Mouse (Mus musculus) kidney, embryonic 16.5 days (tissue): Measurements from ENCODE around the gene Ism2. TPM values are rescaled to one million over a fixed set of nuclear protein-coding genes. Genes with fewer than 3 reads are reported as not detected.

Source experiments
- ATAC-seq: fragments of 200-750 bp; cut with Nextera tagmentation; 2 replicates; pipeline ENCODE4 v1.8.0; 2017; ENCODE audit warnings: moderate TSS enrichment; ENCODE audit not compliant: low FRiP score, low TSS enrichment
- H3K27ac ChIP-seq: fragments of 300-500 bp; sonication (generic); 2 replicates; pipeline ENCODE4 v1.5.1; 2014; ENCODE audit warnings: low read length
- H3K27me3 ChIP-seq: fragments of 300-500 bp; sonication (generic); 2 replicates; pipeline ENCODE4 v1.6.1; 2014; ENCODE audit warnings: low read length, control low read depth, mixed read lengths; ENCODE audit not compliant: insufficient read depth
- H3K36me3 ChIP-seq: fragments of 300-500 bp; sonication (generic); 2 replicates; pipeline ENCODE4 v1.6.1; 2014; ENCODE audit warnings: low read length, control low read depth, mixed read lengths; ENCODE audit not compliant: insufficient read depth
- H3K4me1 ChIP-seq: fragments of 300-500 bp; sonication (generic); 2 replicates; pipeline ENCODE4 v1.6.1; 2014; ENCODE audit warnings: low read length, control low read depth, mixed read lengths; ENCODE audit not compliant: insufficient read depth
- H3K4me2 ChIP-seq: fragments of 300-500 bp; sonication (generic); replicated peaks from 2 replicates; pipeline ENCODE4 v1.6.1; 2014; ENCODE audit warnings: low read depth, low read length
- H3K4me3 ChIP-seq: fragments of 300-500 bp; sonication (generic); 2 replicates; pipeline ENCODE4 v1.5.1; 2014; ENCODE audit warnings: mild to moderate bottlenecking, low read length
- H3K9ac ChIP-seq: fragments of 300-500 bp; sonication (generic); replicated peaks from 2 replicates; pipeline ENCODE4 v1.6.1; 2014; ENCODE audit warnings: low read length
- H3K9me3 ChIP-seq: fragments of 300-500 bp; sonication (generic); 2 replicates; pipeline ENCODE4 v1.6.1; 2016; ENCODE audit warnings: low read length, control low read depth
- WGBS: fragments of 180-500 bp; shearing (Covaris S2); extraction: QIAGEN DNeasy Blood & Tissue Kit; methylation state at CpG from one replicate; pipeline ENCODE4 v1.1.7; 2014; 5-methylcytosine and 5-hydroxymethylcytosine counted together
- microRNA-seq: library from miRNA; unstranded; fragments of <30 nt; microRNA quantifications from one replicate; pipeline ENCODE4, GENCODE M21; 2016
- polyA plus RNA-seq: library from polyadenylated mRNA; unstranded; fragments of >200 nt; fragmentation: Nextera tagmentation; extraction: Ambion mirVana; gene quantifications from 2 replicates; pipeline ENCODE4 v1.2.1, GENCODE M21; 2015

Ism2 gene
- polyA plus RNA-seq, 1 experiment from 2014 or later, result 1.0 TPM

- no peaks in the 10 kb centered on the region for H3K9me3 ChIP-seq
- no peaks in the 10 kb centered on the region for H3K27me3 ChIP-seq
- ATAC-seq, result no peak
- H3K4me2 ChIP-seq, result no peak overlapping the region
- H3K36me3 ChIP-seq, result peaks cover 68% of the 10 kb centered on the region
- no peak overlapping the region for H3K27ac ChIP-seq
- H3K4me3 ChIP-seq, result no peak overlapping the region
- WGBS, result over 99% methylated on average over 5 of the region's 5 CpGs
- H3K9ac ChIP-seq, result no peak overlapping the region
- H3K4me1 ChIP-seq, result no peaks in the 10 kb centered on the region
These were observed 42.9 kb downstream of the Ism2 start for GRCm38 (mm10) chr12:87256629-87257028.

GRCm38 (mm10) chr12:87253878-87254277 is 45.6 kb downstream of the Ism2 start:
- no peak for ATAC-seq

GRCm38 (mm10) chr12:87250161-87250560 is 49.3 kb downstream of the Ism2 start:
- no peak overlapping the region for H3K9ac ChIP-seq
- H3K27me3 ChIP-seq, result no peaks in the 10 kb centered on the region
- WGBS, result 95% methylated on average over 6 of the region's 6 CpGs
- no peaks in the 10 kb centered on the region for H3K4me1 ChIP-seq
- no peak for ATAC-seq
- H3K4me2 ChIP-seq, result no peak overlapping the region
- no peak overlapping the region for H3K4me3 ChIP-seq
- H3K36me3 ChIP-seq, result peaks cover 74% of the 10 kb centered on the region
- H3K9me3 ChIP-seq, result no peaks in the 10 kb centered on the region
- no peak overlapping the region for H3K27ac ChIP-seq

More at GRCm38 (mm10) chr12:87253878-87254277, 45.6 kb downstream of the Ism2 start:
- Histone ChIP-seq H3K9me3 (no peaks in the 10 kb centered on the region), H3K36me3 (peaks cover 77% of the 10 kb centered on the region), H3K9ac (no peak overlapping the region), H3K27ac (no peak overlapping the region), H3K4me2 (no peak overlapping the region), H3K4me3 (no peak overlapping the region), H3K27me3 (no peaks in the 10 kb centered on the region), H3K4me1 (no peaks in the 10 kb centered on the region)
- 93% methylated on average over 6 of the region's 6 CpGs for whole genome bisulfite sequencing

GRCm38 (mm10) chr12:87238632-87239031 is 60.9 kb downstream of the Ism2 start, which contains the start of gene Noxred1:
Gene Noxred1, minus strand, starts transcription at chr12:87238732.
- H3K36me3 ChIP-seq, result peaks cover 45% of the 10 kb centered on the region
- 96% methylated on average over 1 of the region's 1 CpGs for WGBS
- H3K27me3 ChIP-seq, result no peaks in the 10 kb centered on the region
- ATAC-seq, result no peak
- H3K27ac ChIP-seq, result no peak within 1 kb of the TSS
- no peak within 1 kb of the TSS for H3K4me2 ChIP-seq
- no peaks in the 10 kb centered on the region for H3K4me1 ChIP-seq
- H3K9ac ChIP-seq, result no peak within 1 kb of the TSS
- H3K9me3 ChIP-seq, result no peaks in the 10 kb centered on the region
- H3K4me3 ChIP-seq, result no peak within 1 kb of the TSS

- 85% methylated on average over 5 of the region's 5 CpGs for WGBS
These were observed 62.5 kb downstream of the Ism2 start for GRCm38 (mm10) chr12:87236882-87237483.

GRCm38 (mm10) chr12:87230379-87230895 is 69.1 kb downstream of the Ism2 start:
- Histone ChIP-seq H3K27ac (no peak overlapping the region), H3K4me3 (no peak overlapping the region), H3K9ac (no peak overlapping the region), H3K36me3 (no peaks in the 10 kb centered on the region), H3K9me3 (no peaks in the 10 kb centered on the region), H3K27me3 (no peaks in the 10 kb centered on the region), H3K4me1 (no peaks in the 10 kb centered on the region), H3K4me2 (no peak overlapping the region)
- ATAC-seq, result no peak

More at GRCm38 (mm10) chr12:87236882-87237483, 62.5 kb downstream of the Ism2 start:
- ATAC-seq, result no peak
- Histone ChIP-seq H3K27me3 (no peaks in the 10 kb centered on the region), H3K4me1 (no peaks in the 10 kb centered on the region), H3K9ac (no peak overlapping the region), H3K36me3 (peaks cover 37% of the 10 kb centered on the region), H3K9me3 (no peaks in the 10 kb centered on the region), H3K27ac (no peak overlapping the region), H3K4me2 (no peak overlapping the region), H3K4me3 (no peak overlapping the region)

- Histone ChIP-seq H3K4me1 (no peaks in the 10 kb centered on the region), H3K27ac (no peak overlapping the region), H3K36me3 (no peaks in the 10 kb centered on the region), H3K4me2 (no peak overlapping the region), H3K4me3 (no peak overlapping the region), H3K9me3 (no peaks in the 10 kb centered on the region), H3K27me3 (no peaks in the 10 kb centered on the region), H3K9ac (no peak overlapping the region)
- no peak for ATAC-seq
- WGBS, result 82% methylated on average over 2 of the region's 2 CpGs
These were observed 69.9 kb downstream of the Ism2 start for GRCm38 (mm10) chr12:87229633-87230032.

Small RNA genes lying within 50 kb of the gene (microRNA-seq; reads per million reads assigned to microRNA genes)
- gene Gm47293, result not detected

Other genes starting within 250 kb of the Ism2 start
- 0.35 and 0.73 TPM in 2 replicates for gene Ngb, start 197.2 kb downstream of the Ism2 start, polyA plus RNA-seq
- gene Gstz1, start 152.5 kb downstream of the Ism2 start, polyA plus RNA-seq, result 59.8 and 60.4 TPM in 2 replicates
- 20.3 and 20.7 TPM in 2 replicates for gene Pomt2, start 151.7 kb downstream of the Ism2 start, polyA plus RNA-seq
- gene Samd15, start 100.0 kb downstream of the Ism2 start, polyA plus RNA-seq, result 0.66 and 1.2 TPM in 2 replicates
- 2.0 and 2.5 TPM in 2 replicates for gene Tmed8, start 99.3 kb downstream of the Ism2 start, polyA plus RNA-seq
- gene Noxred1, start 61.0 kb downstream of the Ism2 start, polyA plus RNA-seq, result 0.60 and 0.67 TPM in 2 replicates
- gene Vipas39, start 33.4 kb downstream of the Ism2 start, polyA plus RNA-seq, result 52.2 and 53.7 TPM in 2 replicates
- 246 and 248 TPM in 2 replicates for gene Ahsa1, start 33.2 kb downstream of the Ism2 start, polyA plus RNA-seq
- gene Sptlc2, start 88.7 kb upstream of the Ism2 start, polyA plus RNA-seq, result 84.9 and 86.9 TPM in 2 replicates
- gene Slirp, start 144.2 kb upstream of the Ism2 start, polyA plus RNA-seq, result 252 and 265 TPM in 2 replicates
- 59.8 and 63.9 TPM in 2 replicates for gene Alkbh1, start 144.3 kb upstream of the Ism2 start, polyA plus RNA-seq
- 136 and 142 TPM in 2 replicates for gene Snw1, start 172.6 kb upstream of the Ism2 start, polyA plus RNA-seq
- not detected in 2 replicates for gene Gm5788, start 195.0 kb upstream of the Ism2 start, polyA plus RNA-seq
- not detected in 2 replicates for gene Gm8300, start 214.6 kb upstream of the Ism2 start, polyA plus RNA-seq